Mouse (Mus musculus) testis, postnatal 10 days (tissue): Measurements from ENCODE around the gene Ppp1r12b.

ENCODE experiments used
- DNase-seq: peaks from one replicate; pipeline ENCODE4 v3.0.0; 2021; ENCODE audit warnings: low spot score

Ppp1r12b gene

DNA sequence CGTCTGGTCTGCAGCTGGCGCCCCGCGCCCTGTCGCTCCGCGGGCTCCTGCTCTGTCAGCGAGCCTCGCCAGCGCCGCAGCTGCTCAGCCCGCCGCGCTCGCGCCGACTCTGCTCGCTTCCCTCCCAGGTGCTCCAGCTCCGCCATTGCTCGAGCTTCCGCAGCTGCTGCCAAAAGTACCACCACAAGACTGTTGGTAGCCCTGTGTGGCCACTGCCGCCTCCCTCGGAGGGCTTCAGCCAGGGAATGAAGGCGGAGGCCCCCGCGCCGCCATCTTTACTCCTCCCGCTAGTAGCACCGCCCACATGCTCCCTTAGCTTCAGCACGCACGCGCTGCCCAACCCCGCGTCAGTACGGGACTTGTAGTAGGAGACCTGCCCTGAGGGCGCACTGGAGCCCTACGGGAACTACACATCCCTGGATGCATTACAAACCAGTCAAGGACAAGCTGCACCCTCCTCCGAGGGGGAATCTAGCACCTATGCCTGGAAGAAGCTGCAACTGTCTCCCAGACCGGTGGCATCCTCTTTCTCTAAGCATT, at the start of gene Ppp1r12b:
Ppp1r12b (minus strand) TSS at position 306 of the 540 bp plus-strand sequence.
- peak; percentile 95 for DNase-seq

DNA sequence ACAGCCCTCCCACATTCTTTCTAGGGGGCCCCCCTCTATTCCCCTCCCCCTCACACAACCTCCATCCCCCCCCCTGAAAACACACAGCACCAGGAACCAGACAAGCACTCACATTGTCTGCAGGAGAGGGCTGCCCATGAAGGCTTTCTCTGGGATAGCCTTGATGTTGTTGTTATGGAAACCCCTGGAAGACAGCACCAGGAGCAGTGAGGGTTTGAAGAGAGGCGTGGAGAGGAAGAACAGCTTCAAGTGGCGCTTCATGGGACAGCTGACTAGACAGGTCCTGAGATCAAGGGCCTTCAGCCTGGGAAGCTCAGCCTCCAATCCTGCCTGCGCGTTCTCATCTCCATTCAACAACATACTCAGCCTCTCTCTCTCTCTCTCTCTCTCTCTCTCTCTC, 47.6 kb upstream of the Ppp1r12b start:
- no peak for DNase-seq

- DNase-seq: no peak
Measured at GRCm38 (mm10) chr1:135000527-135000926, 44.8 kb upstream of the Ppp1r12b start.

- DNase-seq: no peak
Measured at GRCm38 (mm10) chr1:134998231-134998630, 42.5 kb upstream of the Ppp1r12b start.

DNA sequence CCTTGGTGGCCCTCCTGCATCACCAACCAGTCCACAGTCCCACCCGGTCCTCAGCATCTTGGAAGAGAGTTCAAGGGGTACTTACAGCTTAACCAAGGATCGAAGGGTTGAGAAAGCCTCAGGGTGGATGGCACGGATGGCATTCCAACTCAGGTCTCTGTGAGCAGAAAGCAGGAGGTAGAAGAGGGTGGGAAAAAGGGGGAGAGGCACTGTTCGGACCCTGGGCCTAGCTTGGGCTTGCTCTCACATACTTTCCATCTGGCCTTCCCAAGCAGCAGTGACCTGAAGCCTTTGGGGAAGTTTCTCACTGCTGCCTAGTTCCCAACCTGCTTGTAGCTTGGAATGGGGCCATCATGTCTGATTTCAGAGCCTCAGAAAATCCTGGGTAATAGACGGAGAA, 41.8 kb upstream of the Ppp1r12b start:
- DNase-seq: no peak

- DNase-seq: no peak
Measured at GRCm38 (mm10) chr1:134996471-134996870, 40.7 kb upstream of the Ppp1r12b start.

DNA sequence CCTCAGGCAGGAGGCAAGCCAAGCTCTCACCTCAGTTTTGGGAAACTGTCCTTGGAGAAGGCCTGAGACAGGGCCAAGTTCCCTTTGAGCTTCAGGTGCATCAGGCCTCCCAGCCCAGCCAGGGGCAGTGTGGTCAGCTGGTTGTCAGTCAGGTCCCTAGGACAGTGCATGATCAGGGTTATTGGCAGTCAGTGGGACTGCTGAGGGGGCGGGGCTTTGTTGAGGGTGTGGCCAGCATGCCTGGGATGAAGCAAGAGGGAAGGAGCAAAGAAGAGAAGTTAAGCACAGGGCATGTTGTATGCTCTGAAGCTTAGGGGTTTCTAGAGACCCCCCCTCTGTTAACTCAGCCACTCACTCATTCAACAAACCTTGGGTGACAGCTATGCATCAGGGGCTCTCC, 40.2 kb upstream of the Ppp1r12b start:
- DNase-seq: no peak

GRCm38 (mm10) chr1:134995437-134995836, 39.7 kb upstream of the Ppp1r12b start:
- DNase-seq: no peak

DNA sequence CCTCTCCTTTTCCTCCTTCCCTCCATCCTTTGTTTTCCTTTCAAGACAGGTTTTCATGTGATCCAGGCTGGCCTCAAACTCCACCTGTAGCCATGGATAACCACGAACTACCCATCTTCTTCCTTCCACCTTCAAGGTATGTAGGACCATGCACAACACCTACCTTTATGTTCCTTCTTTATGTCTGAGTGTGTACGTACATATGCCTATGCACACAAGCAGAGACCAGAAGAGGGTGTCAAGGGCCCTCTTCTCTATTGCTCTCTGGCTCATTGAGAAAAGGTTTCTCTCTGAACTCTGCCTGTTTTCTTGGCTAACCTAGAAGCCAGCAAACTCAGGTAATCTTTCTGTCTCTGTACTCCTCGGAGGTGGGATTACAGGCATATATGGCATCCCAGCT, 39.0 kb upstream of the Ppp1r12b start:
- DNase-seq: no peak

- DNase-seq: no peak
Measured at GRCm38 (mm10) chr1:134992046-134992645, 36.4 kb upstream of the Ppp1r12b start.

DNA sequence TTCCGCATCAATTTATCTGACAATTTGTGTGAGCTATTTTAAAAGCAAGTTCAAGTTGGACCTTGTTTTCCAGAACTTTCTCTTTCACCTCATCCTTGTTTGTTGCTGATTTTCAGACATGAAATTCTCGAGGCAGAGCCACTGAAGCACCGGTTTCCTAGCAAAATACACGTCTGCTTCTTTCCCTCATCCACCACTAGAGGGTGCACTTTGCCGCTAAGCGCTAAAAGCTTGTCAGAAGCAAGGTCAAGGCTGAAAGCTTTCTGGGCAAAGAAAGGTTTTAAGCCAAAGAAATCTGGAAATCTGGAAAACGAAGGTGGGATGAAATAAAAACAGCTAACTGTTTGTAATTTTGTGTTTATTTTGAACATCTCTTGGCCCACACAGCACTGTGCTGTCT, 33.6 kb upstream of the Ppp1r12b start:
- peak; percentile 83 for DNase-seq

- DNase-seq: no peak
Measured at GRCm38 (mm10) chr1:134987962-134988341, 32.2 kb upstream of the Ppp1r12b start.

DNA sequence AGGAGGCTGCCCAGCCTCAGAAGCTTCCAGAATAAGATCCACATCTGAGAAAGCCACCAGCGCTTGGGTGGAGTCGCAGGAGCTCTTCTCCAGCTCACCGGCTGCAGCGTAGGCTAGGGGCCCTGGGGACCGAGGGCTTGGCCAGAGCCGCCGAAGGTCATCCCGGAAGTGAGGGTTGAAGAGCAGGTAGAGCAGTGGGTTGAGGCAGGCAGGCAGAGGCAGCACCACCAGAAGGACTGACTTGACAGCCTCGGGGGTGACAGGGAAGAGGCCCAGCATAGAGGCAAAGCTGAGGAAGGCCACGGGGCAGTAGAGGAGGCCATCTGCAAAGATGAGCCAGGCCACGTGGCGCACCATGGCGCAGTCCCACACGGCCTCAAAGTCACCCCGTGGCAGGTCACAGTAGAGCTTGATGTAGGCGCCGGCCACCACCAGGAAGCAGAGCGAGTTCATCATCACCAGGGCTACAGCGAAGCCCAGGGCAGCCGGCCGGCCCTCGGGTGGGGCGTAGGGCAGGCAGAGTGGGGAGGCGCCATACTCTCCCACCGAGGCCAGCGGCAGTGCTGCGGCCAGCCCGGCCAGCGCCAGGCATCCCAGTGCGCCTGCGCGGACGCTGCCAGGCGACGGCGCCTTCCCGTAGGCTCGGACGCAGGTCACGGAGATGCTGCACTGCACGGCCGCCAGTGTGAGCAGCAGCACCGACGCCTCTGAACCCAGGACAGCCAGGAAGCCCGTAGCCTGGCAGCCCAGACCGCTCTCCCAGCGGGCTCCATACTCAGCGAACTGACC, 31.6 kb upstream of the Ppp1r12b start:
- DNase-seq: peak; percentile 69

DNA sequence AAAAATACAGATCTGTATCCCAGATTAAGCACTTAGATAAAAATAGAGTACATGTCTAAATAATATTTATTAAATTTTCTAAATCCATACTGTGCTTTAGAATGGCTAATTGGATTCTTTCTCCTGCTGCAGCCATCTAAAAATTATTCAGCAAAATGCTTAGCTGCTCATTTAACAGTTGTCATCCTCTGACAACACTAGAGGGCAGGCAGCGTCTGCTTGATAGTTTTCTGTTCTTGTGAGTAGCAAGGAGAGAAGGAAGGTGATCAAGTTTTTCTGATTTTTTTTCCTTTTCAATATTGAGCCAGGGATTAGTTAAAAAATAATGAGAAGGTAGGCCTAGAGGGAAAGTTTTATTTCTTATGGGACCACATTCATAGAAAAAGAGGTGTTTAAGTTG, 17.2 kb upstream of the Ppp1r12b start:
- no peak for DNase-seq

- DNase-seq: no peak
Measured at GRCm38 (mm10) chr1:134965430-134965829, 9.7 kb upstream of the Ppp1r12b start.

- DNase-seq: no peak
Measured at GRCm38 (mm10) chr1:134962821-134963220, 7.1 kb upstream of the Ppp1r12b start.

GRCm38 (mm10) chr1:134962053-134962803, 6.5 kb upstream of the Ppp1r12b start, which contains the start of gene Ube2t:
TSS of gene Ube2t (plus strand) at chr1:134962565.
- peak; percentile 96 for DNase-seq

DNA sequence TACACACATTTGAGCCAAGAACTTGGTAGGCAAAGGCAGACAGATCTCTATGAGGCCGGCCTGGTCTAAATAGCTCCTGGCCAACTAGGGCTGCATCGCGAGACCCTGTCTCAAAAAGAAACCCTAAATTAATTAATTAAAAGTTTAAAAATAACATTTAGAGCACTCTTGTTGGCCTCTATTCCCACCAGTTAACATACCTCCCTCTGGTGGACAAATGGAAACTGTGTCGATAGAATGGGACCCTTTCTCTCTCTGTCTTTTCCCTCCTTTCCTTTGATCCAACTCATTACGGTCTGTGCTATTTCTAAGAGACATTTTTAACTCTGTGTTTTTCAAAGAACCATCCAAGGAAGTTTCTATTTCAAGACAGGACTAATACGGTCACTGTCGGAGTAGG, 4.9 kb upstream of the Ppp1r12b start:
- no peak for DNase-seq

DNA sequence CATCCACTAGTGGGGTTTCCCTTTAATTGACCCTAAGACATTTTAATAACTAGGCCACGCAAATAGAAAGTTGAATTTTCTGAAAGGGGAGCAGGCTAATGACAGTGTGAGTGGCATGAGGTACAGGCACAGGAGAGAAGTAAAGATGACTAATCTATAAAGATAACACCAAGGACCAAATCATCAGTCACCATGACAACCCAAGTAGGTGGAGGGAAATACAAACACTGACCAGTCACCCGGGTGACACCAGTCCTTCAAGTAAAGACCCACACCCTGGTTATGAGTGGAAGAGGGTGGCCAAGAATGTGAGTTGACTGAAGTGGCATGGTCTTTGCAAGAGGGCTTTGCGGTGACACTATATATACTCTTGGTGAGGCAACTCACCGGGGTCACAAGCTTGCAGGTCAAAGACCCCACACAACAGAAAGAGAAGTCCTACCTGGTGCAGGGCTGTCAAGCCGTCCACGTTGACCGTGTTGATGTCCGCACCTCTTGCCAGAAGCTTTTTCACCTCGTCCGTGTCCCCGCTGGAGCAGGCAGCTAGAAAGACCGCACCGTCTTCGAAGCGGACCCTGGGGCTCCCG, 599 bp downstream of the Ppp1r12b start:
- no peak for DNase-seq

DNA sequence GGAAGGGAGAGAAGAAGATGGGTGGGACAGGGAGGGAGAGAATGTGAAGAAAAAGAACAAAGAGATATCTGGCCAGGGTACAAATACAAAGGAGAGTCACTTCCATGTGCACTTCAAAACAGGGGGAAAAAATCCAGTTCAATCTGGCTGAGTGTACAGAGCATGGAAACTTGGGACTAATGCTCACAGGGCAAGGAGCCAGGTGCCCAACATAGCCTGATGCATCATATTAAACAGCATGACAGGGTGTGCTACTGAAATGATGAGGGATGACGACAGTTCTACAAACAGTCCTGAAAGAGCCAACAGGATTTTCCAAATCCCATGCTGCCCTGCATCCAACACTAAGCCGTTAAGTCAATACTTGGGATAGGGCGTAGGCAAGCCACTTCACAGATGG, 5.8 kb downstream of the Ppp1r12b start:
- no peak for DNase-seq

DNA sequence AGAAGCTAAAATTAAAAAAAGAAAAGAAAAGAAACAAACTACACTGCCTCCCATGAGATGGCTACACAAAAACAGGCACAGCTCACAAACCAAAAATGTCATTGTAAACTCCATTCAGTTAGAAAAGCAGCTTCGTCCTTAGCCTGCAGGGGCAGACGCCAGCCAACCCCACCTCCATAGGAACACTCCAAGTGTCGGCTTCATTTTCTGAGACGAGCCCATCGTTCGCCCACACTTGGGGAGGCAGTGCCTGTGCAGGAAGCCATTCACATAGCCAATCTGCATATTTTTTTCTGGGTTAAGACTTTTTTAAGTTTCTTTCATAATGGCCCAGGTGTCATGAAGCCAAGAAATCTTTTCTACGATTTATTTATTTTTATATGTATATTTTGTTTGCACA, 8.2 kb downstream of the Ppp1r12b start:
- no peak for DNase-seq

- no peak for DNase-seq
Measured at GRCm38 (mm10) chr1:134942898-134943297, 12.8 kb downstream of the Ppp1r12b start.
